Mouse (Mus musculus) MEL (cell line): Measurements from ENCODE around the gene Ube2g1.

ENCODE experiments used
- CTCF ChIP-seq, 3 experiments: IDR thresholded peaks in 2 of 3; conservative IDR thresholded peaks in 1 of 3; 2 replicates each; pipeline ENCODE4 v1.5.1; 2011 to 2012; ENCODE audit warnings: low read length in 3 of 3, low read depth in 2 of 3, mild to moderate bottlenecking in 2 of 3, improper control_type of control experiment in 1 of 3, inconsistent platforms in 1 of 3, mixed read lengths in 1 of 3, moderate library complexity in 1 of 3; ENCODE audit not compliant: control insufficient read depth in 1 of 3, insufficient read depth in 1 of 3, poor library complexity in 1 of 3, severe bottlenecking in 1 of 3
- E2F4 ChIP-seq: IDR thresholded peaks from 2 replicates; pipeline ENCODE4 v1.6.1; 2011; ENCODE audit warnings: low read depth, low read length, improper control_type of control experiment, borderline replicate concordance

GRCm38 (mm10) chr11:72564232-72564807, 42.8 kb upstream of the Ube2g1 start:
- no peak for TF ChIP-seq E2F4
- peak; percentile 56 to 91 (median 88) for TF ChIP-seq CTCF (IDR thresholded peaks at IDR 0.05 in 2 of 3, conservative IDR thresholded peaks at IDR 0.05 in 1 of 3; ENCODE audit: control insufficient read depth in 1 of 3, insufficient read depth in 1 of 3, low read depth in 2 of 3, low read length in 3 of 3, poor library complexity in 1 of 3, severe bottlenecking in 1 of 3)
